Comparison of ENCODE assay signal across 11 mouse cellular contexts in genomic region chr9:30770436-30771173, GRCm38 (mm10).
"Had no signal": no experiment of that assay in that cellular context is flagged by ENCODE, and none has a peak within 500 bp of the region (broad histone marks: within the 10 kb centered on the region; RNA-seq: fewer than 3 reads in every experiment).

No protein-coding gene starts in this region.

- H3K9ac ChIP-seq: liver, embryonic 12.5 days; midbrain, embryonic 12.5 days; neural tube, embryonic 13.5 days had no signal

- H3K27ac ChIP-seq: left cerebral cortex, adult 2 months; liver, embryonic 12.5 days; midbrain, embryonic 12.5 days; neural tube, embryonic 13.5 days had no signal

- DNase-seq: kidney, adult 18-20 months; kidney, postnatal 14 days; lung, postnatal 10 days; retina, postnatal 1 day; right cerebral cortex, postnatal 4 days; spleen, adult 18-20 months had no signal

- H3K9me3 ChIP-seq: midbrain, embryonic 12.5 days had no signal

- H3K4me3 ChIP-seq: left cerebral cortex, adult 2 months; liver, embryonic 12.5 days; midbrain, embryonic 12.5 days; neural tube, embryonic 13.5 days had no signal

- H3K36me3 ChIP-seq: liver, embryonic 12.5 days; midbrain, embryonic 12.5 days; neural tube, embryonic 13.5 days had no signal

- H3K27me3 ChIP-seq: liver, embryonic 12.5 days; midbrain, embryonic 12.5 days; neural tube, embryonic 13.5 days had no signal

- H3K4me1 ChIP-seq: liver, embryonic 12.5 days; midbrain, embryonic 12.5 days; neural tube, embryonic 13.5 days had no signal

- ATAC-seq: liver, embryonic 12.5 days; midbrain, embryonic 16.5 days had no signal

- H3K4me2 ChIP-seq: liver, embryonic 12.5 days; midbrain, embryonic 12.5 days; neural tube, embryonic 13.5 days had no signal
